Mouse (Mus musculus): ENCODE results near the gene Rps19bp1. TPM values are rescaled to one million over a fixed set of nuclear protein-coding genes. Genes with fewer than 3 reads are reported as not detected.

The Rps19bp1 gene
- polyA plus RNA-seq, 1 experiment from 2014 or later = 69.7 TPM

- peak within 1 kb of the TSS; percentile 72 for H3K4me3 ChIP-seq
- no peaks in the 10 kb centered on the region for H3K27me3 ChIP-seq (ENCODE audit: low read depth, poor library complexity, severe bottlenecking)
- peaks cover 71% of the 10 kb centered on the region for H3K36me3 ChIP-seq
- no peaks in the 10 kb centered on the region for H3K9me3 ChIP-seq (replicated peaks)
- peak within 1 kb of the TSS; percentile 100 for H3K27ac ChIP-seq (replicated peaks)
- peak; percentile 97 for DNase-seq (ENCODE audit: low spot score)
- H3K4me1 ChIP-seq = peaks cover 48% of the 10 kb centered on the region
- under 1% methylated on average over 62 of the region's 62 CpGs for WGBS
Observed at GRCm38 (mm10) chr15:80254847-80255645, 9.1 kb downstream of the Rps19bp1 start, which contains the start of gene Atf4. TSS of gene Atf4 (plus strand) at chr15:80255184.

DNA sequence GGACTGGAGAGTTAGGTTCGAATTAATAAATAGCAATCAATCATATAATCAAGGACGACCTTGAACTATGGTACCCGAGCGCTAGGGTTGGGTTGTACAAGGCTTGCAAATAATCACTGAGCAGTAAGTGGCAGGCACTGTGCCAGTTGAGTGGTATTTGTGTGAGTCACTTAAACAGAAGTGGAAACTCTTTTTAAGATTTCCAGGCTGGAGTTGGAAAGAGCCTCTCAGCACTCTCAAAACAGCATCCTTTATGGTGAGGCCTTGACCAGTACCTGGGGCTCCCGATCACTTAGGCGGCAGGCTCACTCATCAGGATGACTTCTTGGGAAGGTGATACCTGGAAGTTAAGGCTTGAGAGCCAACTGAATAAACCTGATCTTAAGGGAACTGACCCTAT, 9.9 kb downstream of the Rps19bp1 start:
- peak overlapping the region; percentile 72 for H3K4me3 ChIP-seq
- no peaks in the 10 kb centered on the region for H3K27me3 ChIP-seq (ENCODE audit: low read depth, poor library complexity, severe bottlenecking)
- H3K36me3 ChIP-seq = peaks cover 71% of the 10 kb centered on the region
- H3K27ac ChIP-seq (replicated peaks) = peak overlapping the region; percentile 100
- 55% methylated on average over 6 of the region's 6 CpGs for WGBS
- no peak for DNase-seq (ENCODE audit: low spot score)
- H3K4me1 ChIP-seq = peaks cover 42% of the 10 kb centered on the region
- H3K9me3 ChIP-seq (replicated peaks) = no peaks in the 10 kb centered on the region

GRCm38 (mm10) chr15:80253530-80253929, 10.6 kb downstream of the Rps19bp1 start:
- H3K36me3 ChIP-seq = peaks cover 71% of the 10 kb centered on the region
- 48% methylated on average over 2 of the region's 2 CpGs for WGBS
- peaks cover 38% of the 10 kb centered on the region for H3K4me1 ChIP-seq
- no peaks in the 10 kb centered on the region for H3K27me3 ChIP-seq (ENCODE audit: low read depth, poor library complexity, severe bottlenecking)
- no peak overlapping the region for H3K4me3 ChIP-seq
- no peaks in the 10 kb centered on the region for H3K9me3 ChIP-seq (replicated peaks)
- H3K27ac ChIP-seq (replicated peaks) = peak overlapping the region; percentile 100
- DNase-seq (ENCODE audit: low spot score) = no peak

DNA sequence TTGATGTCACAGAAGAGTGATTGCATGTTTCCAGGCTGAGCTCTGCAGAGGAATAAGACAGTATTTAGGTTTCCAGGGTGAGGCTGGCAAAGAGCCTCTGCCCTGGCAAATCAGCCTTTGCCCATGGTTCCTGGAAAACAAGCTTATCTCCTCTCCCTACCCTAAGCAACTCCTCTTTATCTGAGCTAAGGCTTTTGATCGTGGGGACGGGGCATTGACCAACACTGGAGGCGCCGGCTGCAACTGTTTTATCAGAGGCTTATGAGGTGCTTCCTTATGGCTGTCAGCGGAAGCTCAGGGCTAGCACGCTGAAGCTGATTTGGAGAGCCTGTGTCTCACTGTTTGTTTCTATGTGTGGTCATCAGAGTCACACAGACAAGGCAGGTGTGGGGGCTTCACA, 13.5 kb downstream of the Rps19bp1 start:
- 93% methylated on average over 6 of the region's 6 CpGs for WGBS
- Histone ChIP-seq H3K36me3 (peaks cover 73% of the 10 kb centered on the region), H3K27me3 (ENCODE audit: low read depth, poor library complexity, severe bottlenecking) (no peaks in the 10 kb centered on the region), H3K27ac (replicated peaks) (no peak overlapping the region), H3K9me3 (replicated peaks) (no peaks in the 10 kb centered on the region), H3K4me1 (peaks cover 15% of the 10 kb centered on the region), H3K4me3 (no peak overlapping the region)
- no peak for DNase-seq (ENCODE audit: low spot score)

- Histone ChIP-seq H3K4me3 (no peak overlapping the region), H3K9me3 (replicated peaks) (no peaks in the 10 kb centered on the region), H3K4me1 (peaks cover 13% of the 10 kb centered on the region), H3K27ac (replicated peaks) (no peak overlapping the region), H3K36me3 (peaks cover 80% of the 10 kb centered on the region), H3K27me3 (ENCODE audit: low read depth, poor library complexity, severe bottlenecking) (no peaks in the 10 kb centered on the region)
- WGBS = 93% methylated on average over 10 of the region's 10 CpGs
- no peak for DNase-seq (ENCODE audit: low spot score)
Observed at GRCm38 (mm10) chr15:80249672-80250071, 14.4 kb downstream of the Rps19bp1 start.

DNA sequence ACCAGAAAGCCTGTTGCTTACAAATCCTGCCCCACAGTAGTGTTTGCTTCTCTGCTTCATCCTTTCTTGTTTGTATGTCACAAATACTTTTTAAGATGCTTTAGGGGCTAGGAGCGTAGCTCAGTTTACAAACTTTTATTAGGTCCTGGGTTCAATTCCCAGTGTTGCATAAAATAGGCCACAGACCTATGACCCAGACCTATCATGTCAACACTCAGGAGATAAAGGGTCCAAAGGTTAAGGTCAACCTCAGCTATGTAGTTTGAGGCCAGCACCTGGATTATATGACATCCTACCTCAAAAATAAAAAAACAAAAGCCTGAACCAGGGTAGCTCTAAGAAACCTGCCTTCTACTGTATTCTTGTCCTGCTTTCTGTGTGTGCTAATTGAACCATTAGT, 15.5 kb downstream of the Rps19bp1 start:
- no peak for DNase-seq (ENCODE audit: low spot score)
- H3K9me3 ChIP-seq (replicated peaks) = no peaks in the 10 kb centered on the region
- H3K4me1 ChIP-seq = peaks cover 2% of the 10 kb centered on the region; the same call in 1 of the 2 replicates
- H3K4me3 ChIP-seq = no peak overlapping the region
- no peaks in the 10 kb centered on the region for H3K27me3 ChIP-seq (ENCODE audit: low read depth, poor library complexity, severe bottlenecking)
- 94% methylated on average over 1 of the region's 1 CpGs for WGBS
- peaks cover 91% of the 10 kb centered on the region for H3K36me3 ChIP-seq
- H3K27ac ChIP-seq (replicated peaks) = no peak overlapping the region

- H3K36me3 ChIP-seq = peaks cover 91% of the 10 kb centered on the region
Observed at GRCm38 (mm10) chr15:80248135-80248534, 16.0 kb downstream of the Rps19bp1 start.

GRCm38 (mm10) chr15:80235535-80235934, 28.6 kb downstream of the Rps19bp1 start, which contains the start of gene AC140267.1:
TSS of gene AC140267.1 (plus strand) at chr15:80235835.
- DNase-seq (ENCODE audit: low spot score) = no peak
- WGBS = 96% methylated on average over 9 of the region's 9 CpGs
- peak within 1 kb of the TSS; percentile 84 for H3K4me3 ChIP-seq
- H3K4me1 ChIP-seq = peaks cover 31% of the 10 kb centered on the region
- peak within 1 kb of the TSS; percentile 93 for H3K27ac ChIP-seq (replicated peaks)
- H3K36me3 ChIP-seq = peaks cover 46% of the 10 kb centered on the region
- no peaks in the 10 kb centered on the region for H3K9me3 ChIP-seq (replicated peaks)
- no peaks in the 10 kb centered on the region for H3K27me3 ChIP-seq (ENCODE audit: low read depth, poor library complexity, severe bottlenecking)

More at GRCm38 (mm10) chr15:80248135-80248534, 16.0 kb downstream of the Rps19bp1 start:
- Histone ChIP-seq H3K4me1 (no peaks in the 10 kb centered on the region), H3K27me3 (ENCODE audit: low read depth, poor library complexity, severe bottlenecking) (no peaks in the 10 kb centered on the region), H3K9me3 (replicated peaks) (no peaks in the 10 kb centered on the region), H3K27ac (replicated peaks) (no peak overlapping the region), H3K4me3 (no peak overlapping the region)
- no peak for DNase-seq (ENCODE audit: low spot score)
- 91% methylated on average over 12 of the region's 12 CpGs for WGBS

GRCm38 (mm10) chr15:80233733-80234509, 30.2 kb downstream of the Rps19bp1 start, which contains the start of gene Mief1:
TSS of gene Mief1 (plus strand) at chr15:80234018.
- peaks cover 36% of the 10 kb centered on the region for H3K36me3 ChIP-seq
- peak within 1 kb of the TSS; percentile 84 for H3K4me3 ChIP-seq
- H3K9me3 ChIP-seq (replicated peaks) = no peaks in the 10 kb centered on the region
- peak within 1 kb of the TSS; percentile 93 for H3K27ac ChIP-seq (replicated peaks)
- peaks cover 12% of the 10 kb centered on the region; the same call in 1 of the 2 replicates for H3K27me3 ChIP-seq (ENCODE audit: low read depth, poor library complexity, severe bottlenecking)
- peak; percentile 97 for DNase-seq (ENCODE audit: low spot score)
- H3K4me1 ChIP-seq = peaks cover 31% of the 10 kb centered on the region
- under 1% methylated on average over 67 of the region's 67 CpGs for WGBS

GRCm38 (mm10) chr15:80233053-80233452, 31.1 kb downstream of the Rps19bp1 start:
- WGBS = 72% methylated on average over 4 of the region's 4 CpGs
- Histone ChIP-seq H3K27ac (replicated peaks) (peak overlapping the region; percentile 93), H3K4me3 (peak overlapping the region; percentile 84)

DNA sequence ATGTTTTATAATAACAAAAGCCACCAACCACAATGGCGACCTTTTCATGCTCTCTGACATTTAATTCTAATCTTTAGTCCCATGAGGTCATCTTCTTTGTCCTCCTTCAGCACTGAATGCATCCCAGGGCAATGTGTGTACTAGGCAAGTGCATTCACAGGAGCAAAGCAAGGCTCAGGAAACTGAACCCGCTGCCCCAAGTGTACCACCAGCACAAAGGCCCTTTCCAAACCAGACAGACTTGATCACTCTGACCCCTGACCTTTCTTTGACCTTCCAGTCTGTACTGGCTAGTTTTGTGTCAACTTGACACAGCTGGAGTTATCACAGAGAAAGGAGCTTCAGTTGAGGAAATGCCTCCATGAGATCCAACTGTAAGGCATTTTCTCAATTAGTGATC, 31.8 kb downstream of the Rps19bp1 start:
- Histone ChIP-seq H3K9me3 (replicated peaks) (no peaks in the 10 kb centered on the region), H3K27ac (replicated peaks) (peak overlapping the region; percentile 23; the same call in 1 of the 2 replicates), H3K27me3 (ENCODE audit: low read depth, poor library complexity, severe bottlenecking) (peaks cover 12% of the 10 kb centered on the region; the same call in 1 of the 2 replicates), H3K4me3 (no peak overlapping the region), H3K4me1 (peaks cover 41% of the 10 kb centered on the region), H3K36me3 (peaks cover 21% of the 10 kb centered on the region)
- WGBS = 38% methylated on average over 2 of the region's 2 CpGs
- peak; percentile 61 for DNase-seq (ENCODE audit: low spot score)

More at GRCm38 (mm10) chr15:80233053-80233452, 31.1 kb downstream of the Rps19bp1 start:
- no peak for DNase-seq (ENCODE audit: low spot score)
- peaks cover 12% of the 10 kb centered on the region; the same call in 1 of the 2 replicates for H3K27me3 ChIP-seq (ENCODE audit: low read depth, poor library complexity, severe bottlenecking)
- H3K9me3 ChIP-seq (replicated peaks) = no peaks in the 10 kb centered on the region
- peaks cover 28% of the 10 kb centered on the region for H3K36me3 ChIP-seq
- H3K4me1 ChIP-seq = peaks cover 38% of the 10 kb centered on the region

DNA sequence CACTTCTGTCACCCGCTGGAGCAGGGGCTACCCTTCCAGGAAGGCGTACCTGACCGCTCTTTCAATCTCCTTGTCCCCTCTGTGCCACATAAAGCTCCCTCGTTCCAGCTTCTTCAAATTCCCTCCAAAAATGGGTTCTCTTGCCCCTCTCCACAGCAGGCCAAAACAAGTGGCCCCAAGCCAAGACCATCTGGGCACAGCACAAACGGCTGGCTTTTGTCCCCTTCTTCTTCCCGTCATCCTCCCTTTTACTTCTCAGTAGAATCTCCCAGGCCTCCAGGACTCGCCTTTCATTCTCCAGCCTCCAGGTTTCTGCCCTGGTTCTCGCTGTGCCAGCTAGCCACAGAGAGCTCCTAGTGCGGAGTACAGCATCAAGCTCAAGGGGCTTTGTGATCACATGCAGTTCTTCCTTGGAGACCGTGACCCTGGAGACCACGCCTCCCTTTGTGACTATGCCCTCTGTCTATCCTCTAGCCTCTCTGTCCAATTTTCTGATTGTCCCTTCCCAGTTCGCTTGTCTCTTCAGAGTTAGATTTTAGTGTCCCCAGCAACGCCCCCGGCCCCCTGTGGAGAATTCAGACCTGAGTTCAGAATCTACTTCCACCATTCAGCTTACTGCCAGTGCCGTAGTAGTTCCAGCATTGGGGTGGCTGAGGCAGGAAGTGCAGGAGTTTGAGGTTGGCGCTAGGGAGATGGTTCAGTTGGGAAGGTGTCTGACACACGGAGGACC, 35.9 kb downstream of the Rps19bp1 start:
- Histone ChIP-seq H3K4me3 (no peak overlapping the region), H3K4me1 (peaks cover 20% of the 10 kb centered on the region), H3K27me3 (ENCODE audit: low read depth, poor library complexity, severe bottlenecking) (peaks cover 12% of the 10 kb centered on the region; the same call in 1 of the 2 replicates), H3K36me3 (no peaks in the 10 kb centered on the region), H3K27ac (replicated peaks) (peak overlapping the region; percentile 28; the same call in 1 of the 2 replicates), H3K9me3 (replicated peaks) (no peaks in the 10 kb centered on the region)
- 75% methylated on average over 17 of the region's 17 CpGs for WGBS
- no peak for DNase-seq (ENCODE audit: low spot score)
